Mouse (Mus musculus): ENCODE data around the gene Crkl.
A peak's percentile ranks its signal among the peaks of the same experiment; 100 is the strongest.
"Not testable (repeated sequence)": the region's sequence is repeated elsewhere in the genome, so short reads cannot be mapped to it uniquely, and the experiment has no call there.

Crkl gene

DNA sequence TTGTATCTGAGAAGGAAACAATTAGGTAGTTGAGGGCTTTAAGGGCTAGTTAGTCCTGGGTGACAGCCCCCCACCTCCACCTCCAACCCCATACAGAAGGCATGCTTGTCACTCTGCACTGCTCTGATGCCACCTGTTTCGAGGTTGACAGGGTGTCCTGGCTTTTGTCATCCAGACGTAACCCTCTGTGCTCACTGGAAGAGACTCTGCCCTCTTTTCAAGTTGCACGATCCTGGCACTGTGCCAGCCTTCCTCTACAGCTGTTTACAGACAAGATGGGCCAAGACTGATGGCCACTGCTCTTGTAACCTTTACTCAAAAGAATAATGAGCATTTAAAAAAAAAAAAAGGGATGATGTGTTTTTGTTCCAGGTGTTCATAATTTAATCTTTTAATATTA, 34.7 kb downstream of the Crkl start:
- no peak for DNase-seq (ENCODE audit: low spot score in 2 of 2)

DNA sequence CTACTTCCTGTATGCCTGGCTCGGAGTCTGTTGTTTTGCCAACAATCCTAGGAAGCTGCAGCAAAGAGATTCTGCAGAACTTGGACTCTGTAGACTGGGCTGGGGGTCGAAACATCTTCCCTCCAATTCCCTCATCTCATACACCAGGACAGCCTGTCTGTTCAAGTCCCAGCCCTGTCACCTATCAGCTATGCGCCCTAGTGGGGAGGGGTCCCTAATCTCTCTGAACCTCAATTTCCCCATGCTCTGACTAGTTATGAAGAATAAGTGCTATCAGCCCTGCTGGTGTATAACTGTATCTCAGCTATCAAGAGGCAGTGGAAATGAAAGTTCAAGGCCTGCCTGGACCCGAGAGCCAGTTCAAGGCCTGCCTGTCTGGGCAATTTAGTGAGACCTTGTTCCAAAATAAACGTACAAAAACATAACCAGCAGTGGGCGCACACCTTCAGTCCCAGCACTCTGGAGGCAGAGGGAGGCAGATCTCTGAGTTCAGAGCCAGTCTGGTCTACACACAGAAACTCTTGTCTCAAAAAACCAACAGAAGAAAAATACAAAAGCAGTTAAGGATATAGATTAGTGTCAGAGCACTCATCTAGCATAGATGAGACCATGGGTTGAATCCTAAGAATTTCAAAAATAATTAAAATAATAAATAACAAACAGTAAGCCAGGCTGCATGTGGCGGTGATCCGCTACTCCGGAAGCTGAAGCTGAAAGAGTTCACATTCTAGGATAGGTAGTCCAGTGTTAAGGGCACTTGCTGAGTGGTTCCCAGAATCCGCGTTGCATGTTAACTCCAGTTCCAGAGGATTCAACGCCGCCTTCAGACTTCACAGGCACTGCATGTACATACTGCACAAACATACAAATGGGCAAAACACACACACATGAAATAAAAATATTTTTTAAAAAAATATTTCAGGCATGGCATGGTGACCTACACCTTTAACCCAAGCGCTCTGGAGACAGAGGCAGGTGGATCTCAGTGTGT, 37.0 kb downstream of the Crkl start:
- no peak for DNase-seq (ENCODE audit: low spot score in 2 of 2)

DNA sequence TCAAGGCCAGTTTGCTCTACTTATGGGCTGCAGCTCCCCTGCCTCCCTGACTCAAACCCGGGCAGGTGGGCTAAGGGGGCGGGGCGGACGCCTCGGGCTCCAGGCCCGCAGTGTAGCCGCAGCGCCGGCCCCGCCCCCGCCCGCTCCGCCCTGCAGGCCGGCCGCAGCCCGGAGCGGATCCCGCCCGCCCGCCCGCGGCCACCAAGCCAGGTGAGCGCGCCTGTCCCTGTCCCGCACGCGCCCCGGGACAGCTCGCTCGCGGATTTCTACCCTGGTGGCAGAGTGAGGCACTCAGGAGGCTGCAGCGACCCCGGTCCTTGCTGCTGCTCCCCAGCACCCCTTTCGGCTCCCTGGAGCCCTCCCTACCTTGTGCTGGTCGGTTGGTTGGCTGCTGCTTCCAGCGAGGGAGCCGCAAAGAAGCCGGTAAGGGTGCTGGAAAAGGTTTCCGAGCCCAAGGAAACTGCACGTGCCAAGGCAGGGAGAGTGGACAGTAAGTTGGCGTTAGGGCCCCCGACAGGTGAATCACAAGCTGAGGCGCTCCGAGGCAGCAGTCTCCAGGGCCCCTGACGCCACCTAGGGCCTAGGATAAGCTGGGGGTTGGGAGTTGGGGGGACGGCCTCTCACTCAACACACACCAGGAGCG, 37.8 kb downstream of the Crkl start, which contains the start of gene Aifm3:
Gene Aifm3 (plus strand): TSS at position 143 of the 643 bp plus-strand sequence.
- DNase-seq (ENCODE audit: low spot score in 2 of 2) = no peak

DNA sequence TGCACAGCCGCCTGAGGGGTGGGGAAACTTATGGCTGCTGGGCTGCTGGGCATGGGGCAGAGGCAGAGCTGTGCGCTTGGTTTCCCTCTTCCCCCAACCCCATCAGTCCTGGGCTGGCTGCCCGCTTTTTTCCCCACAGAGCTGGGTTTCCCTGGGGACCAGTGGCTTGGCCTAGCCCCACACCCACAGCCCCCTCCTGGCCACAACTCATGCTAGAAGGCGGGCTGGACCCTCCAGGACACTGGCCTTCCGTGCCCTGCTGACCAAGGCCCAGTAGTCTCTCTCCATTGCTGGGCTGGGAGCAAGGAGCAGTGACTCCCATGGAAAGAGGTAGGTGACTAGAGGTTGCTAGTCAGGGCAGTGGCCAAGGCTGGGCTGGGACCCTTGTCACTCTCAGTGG, 39.4 kb downstream of the Crkl start:
- DNase-seq (ENCODE audit: low spot score in 2 of 2) = no peak

DNA sequence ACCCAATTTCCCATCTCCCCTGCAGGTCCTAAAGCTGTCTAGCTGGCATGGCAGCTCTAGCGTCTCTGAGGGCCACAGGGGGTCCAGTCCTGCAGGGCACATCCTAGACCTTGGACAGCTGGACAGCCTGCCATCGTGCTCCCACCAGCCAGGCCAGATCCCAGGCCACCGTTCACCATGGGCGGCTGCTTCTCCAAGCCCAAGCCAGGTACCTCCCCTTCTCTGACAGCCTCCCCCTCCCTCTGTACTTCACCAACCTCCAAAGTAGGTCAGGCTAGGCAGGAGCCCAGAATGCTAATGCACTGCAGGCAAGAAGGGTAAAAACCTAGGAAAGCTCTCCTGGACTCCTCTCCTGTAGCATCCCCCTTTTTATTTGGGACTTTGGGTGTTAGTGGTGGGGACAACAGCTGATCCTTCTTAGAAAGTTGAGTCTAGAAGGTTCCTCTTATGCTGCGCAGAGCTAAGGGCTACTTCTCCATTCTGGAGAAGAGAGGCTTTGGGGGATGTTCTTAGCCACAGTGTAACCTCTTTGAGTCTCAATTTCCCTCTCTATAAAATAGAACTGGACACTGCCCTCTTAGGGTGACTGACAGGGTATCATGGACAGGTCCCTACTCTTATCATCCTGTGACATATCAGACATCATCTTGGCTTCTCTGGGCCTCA, 40.2 kb downstream of the Crkl start:
- DNase-seq (ENCODE audit: low spot score in 2 of 2) = no peak

DNA sequence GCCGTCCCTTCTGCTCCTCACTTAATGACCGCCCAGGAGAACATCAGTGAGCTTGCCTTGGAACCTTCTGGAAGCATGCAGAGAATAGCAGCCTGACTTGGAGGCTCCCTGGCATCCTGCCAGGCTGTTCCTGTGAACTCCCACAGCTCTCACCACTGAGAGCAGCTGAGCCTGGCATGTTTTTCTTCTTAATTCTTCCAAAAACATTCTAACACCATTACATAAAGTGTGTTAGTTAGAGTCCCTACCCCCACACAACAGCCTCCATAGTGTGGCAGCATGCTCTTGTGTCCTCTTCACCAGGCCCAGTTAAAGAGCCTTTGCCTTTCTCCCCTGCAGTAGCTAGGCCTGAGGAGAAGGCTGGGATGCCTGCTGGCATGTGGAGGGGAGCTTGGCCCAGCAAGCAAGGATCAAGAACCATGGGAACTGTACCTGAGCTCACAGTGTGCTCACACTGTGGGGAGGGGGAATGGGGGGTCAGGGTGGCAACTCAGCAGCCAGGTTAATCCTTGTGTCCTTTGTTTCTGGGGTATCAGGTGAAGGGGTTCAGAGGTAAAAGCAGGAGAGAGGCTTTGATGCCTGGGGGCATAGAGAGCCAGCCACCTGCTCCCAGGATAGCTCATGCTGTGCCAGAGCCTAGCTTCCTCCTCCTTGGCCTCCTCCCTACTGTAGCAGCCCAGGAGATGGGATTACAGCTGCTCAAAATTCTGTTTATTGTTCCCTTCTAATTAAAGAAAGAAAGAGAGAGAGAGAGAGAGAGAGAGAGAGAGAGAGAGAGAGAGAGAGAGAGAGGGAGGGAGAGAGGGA, 44.9 kb downstream of the Crkl start:
- no peak for DNase-seq (ENCODE audit: low spot score in 2 of 2)

DNA sequence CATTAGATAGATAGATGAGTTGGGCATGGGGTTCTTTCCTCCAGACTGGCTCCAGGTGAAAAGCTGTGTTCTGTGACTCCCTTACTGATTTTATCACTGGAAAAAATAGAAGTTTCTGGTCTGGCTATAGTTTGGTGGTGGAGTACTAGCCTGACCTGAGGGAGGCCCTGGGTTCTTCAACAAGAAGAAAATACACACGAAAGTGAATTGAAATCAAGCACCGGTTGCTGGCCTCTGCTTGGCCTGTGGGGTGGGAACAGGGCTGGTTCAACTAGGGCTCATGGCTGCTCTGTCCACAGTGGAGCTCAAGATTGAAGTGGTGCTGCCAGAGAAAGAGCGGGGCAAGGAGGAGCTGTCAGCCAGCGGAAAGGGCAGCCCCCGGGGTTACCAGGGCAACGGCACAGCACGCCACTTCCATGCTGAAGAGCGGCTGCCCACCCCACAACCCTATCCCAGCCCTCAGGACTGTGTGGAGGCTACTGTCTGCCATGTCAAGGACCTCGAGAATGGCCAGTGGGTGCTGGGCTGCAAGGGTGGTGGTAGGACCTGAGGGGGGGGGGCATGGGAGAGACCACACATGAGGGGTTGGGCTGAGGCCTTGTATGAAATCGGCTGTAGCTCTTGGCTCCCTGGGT, 47.6 kb downstream of the Crkl start:
- DNase-seq (ENCODE audit: low spot score in 2 of 2) = no peak

DNA sequence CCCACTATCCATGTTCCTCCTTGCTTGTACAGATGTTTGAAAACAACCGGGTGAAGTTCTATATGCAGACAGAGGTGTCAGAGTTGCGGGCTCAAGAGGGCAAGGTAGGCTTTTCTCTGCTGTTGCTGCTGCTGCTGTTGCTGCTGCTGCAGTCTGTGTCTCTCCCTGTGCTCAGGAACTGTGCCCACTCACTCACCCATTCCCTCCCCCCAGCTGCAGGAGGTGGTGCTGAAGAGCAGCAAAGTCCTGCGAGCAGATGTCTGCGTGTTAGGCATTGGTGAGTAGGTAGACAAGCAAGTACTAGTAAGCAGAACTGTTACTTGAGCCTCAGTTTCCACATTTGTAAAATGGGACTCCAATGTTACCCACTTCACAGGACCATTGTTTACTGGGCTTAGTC, 50.9 kb downstream of the Crkl start:
- DNase-seq (ENCODE audit: low spot score in 2 of 2) = no peak

DNA sequence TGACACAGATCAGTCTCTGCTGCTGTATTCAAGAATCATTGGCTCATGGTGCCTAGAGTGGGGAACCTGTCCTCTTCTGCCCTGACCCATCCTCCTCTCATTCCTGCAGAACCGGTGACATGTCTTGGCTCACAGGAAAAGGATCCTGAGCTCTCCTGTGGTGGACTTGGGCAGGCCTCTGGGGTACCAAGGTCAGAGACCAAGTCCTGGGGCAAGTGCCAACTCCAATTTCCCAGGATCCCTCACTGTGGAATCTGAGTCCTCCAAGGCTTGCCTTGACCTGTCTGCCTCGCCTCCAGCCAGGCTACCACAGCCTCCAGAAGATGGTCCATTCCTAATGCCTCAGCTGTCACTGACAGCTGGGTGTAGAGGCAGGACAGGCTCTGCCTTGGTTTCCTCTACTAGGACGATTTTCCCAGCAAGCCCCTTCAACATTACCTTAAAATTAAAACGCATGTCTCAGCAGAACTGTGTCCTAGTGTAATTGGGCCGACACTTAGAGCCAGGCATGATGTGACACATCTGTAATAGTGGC, 55.3 kb downstream of the Crkl start:
- no peak for DNase-seq (ENCODE audit: low spot score in 2 of 2)

DNA sequence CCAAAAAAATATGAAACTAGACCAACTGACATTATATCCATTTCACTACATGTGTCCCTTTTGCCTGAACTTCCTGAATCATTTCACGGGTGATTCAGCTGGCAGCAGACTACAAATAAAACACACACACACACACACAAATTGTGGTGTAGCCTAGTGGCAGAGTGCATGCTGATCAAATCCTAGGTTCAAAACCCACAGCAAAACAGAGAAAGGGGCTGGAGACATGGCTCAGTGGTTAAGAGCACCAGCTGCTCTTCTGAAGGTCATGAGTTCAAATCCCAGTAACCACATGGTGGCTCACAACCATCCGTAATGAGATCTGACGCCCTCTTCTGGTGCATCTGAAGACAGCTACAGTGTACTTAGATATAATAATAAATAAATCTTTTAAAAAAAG, 56.2 kb downstream of the Crkl start:
- not testable (repeated sequence) for DNase-seq (ENCODE audit: low spot score in 2 of 2)

DNA sequence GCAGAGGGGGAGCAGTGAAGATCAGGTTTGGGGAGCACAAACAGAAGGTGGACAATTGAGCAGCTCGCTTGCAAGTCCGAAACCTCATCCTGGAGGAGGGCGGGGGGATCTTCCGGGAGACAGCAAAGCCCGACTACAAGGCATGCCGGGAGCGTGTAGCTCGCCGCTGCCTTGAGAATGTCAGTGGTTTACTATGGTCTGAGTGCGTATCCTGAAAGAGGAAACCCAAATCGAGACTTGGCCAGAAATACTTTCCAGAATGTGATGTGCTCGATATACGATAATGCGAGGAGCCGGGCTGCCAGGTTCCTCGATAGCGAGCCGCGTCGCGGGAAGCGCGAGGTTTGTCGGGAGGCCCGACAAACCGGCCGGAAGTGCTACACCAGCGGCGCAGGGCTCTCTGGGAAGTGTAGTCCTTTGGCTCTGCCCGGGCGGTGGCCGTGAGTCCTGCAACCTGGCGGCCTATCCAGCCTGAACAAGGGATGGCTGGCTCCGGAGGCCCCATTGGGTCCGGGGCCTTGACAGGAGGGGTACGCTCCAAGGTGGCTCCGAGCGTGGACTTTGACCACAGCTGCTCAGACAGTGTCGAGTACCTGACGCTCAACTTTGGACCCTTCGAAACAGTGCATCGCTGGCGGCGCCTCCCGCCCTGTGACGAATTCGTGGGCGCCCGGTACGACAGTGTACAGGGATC, 56.9 kb downstream of the Crkl start, which contains the start of gene Lztr1:
Gene Lztr1 (plus strand): TSS at position 143 of the 694 bp plus-strand sequence.
- DNase-seq (ENCODE audit: low spot score in 2 of 2) = peak; percentile 75 to 85

DNA sequence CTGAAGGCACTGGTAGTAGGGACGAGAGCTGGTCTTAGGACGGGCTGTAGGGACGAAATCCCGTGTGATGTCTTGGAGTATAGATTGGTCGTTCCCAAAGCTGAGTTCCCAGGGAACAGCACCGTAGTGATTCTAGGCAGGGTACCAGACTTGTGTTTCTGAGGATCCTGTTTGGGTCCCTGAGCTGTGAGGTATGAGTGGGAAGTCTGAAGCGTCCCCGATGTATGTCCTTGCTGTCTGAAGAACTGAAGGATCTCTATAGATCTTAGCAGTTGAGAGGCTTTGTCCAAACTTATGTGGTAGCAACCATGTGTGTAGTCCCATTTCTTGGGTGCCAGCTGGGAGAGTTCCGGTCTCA, 57.4 kb downstream of the Crkl start:
- DNase-seq (ENCODE audit: low spot score in 2 of 2) = no peak

DNA sequence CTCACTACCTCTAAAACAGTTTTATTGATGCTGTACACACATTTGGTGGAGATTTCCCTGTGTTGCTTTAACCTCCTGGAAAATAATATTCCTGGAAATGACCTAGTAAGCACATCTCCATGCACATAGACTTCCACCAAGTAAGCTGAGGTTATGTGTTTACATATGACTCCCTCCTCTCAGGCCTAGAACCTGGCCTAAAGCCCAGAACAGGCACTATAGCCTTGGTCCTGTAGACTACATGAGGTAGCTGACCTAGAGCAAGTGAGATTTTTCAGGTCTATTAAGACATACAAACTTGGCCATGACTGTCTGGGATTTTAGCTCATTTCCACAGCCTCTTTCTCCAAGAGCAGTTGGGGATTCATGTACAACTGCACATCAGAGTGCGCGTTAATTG, 58.4 kb downstream of the Crkl start:
- DNase-seq (ENCODE audit: low spot score in 2 of 2) = no peak

DNA sequence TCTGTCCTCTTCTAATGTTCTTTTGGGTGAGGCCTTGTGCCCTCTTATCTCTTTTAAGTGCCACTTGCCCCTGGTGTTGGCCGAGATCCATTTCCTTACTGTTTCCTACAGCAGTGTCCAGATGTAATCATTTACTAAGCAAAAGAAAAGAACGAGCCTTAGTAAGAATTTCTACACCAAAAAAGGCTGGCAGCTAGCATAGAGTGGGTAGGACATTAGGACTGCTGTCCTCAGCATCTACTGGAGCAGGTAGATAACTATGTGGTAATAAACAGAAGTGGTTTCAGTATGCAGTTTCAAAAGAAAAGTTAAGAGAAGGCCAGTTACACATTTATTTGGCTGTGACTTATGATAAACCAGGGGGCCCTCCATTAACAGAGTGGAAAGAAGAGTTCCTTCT, 58.9 kb downstream of the Crkl start:
- DNase-seq (ENCODE audit: low spot score in 2 of 2) = no peak

DNA sequence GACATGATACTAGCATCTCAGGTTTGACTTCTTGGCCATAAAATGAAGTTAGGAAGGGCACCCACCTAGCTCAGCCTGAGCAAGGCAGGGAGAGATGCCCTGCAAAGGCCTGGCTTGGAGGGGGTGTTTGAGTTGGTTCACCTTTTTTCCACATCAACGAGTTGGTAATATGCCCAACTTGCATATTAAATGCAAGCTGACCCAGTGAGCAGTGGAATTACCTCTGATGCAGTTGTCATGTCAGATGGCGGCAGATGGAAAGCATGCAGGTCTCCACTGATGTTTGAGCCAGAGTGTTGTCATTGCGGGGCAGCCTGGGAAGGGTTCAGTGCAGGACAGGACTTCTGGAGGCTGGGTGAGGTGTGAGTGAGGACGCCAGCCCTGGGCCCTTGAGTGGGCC, 59.6 kb downstream of the Crkl start:
- no peak for DNase-seq (ENCODE audit: low spot score in 2 of 2)

DNA sequence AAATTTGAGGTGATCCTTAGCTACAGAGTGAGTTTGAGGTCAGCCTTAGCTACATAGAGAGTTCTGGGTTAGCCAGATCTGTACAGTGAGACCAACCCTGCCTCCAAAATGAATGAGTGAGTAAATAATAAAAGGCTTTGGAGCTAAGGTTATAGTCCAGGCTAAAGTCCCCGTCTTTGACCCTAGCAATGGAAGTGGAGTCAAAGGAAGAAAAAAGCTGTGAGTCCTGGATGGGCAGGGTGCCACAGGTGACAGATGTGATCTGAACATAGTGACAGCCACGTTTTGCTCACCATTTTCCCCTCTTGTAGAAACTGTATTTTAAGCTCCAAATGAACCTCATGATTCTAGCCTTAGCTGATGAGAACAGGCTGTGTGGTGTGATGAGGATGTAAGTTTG, 67.1 kb downstream of the Crkl start:
- DNase-seq (ENCODE audit: low spot score in 2 of 2) = no peak

DNA sequence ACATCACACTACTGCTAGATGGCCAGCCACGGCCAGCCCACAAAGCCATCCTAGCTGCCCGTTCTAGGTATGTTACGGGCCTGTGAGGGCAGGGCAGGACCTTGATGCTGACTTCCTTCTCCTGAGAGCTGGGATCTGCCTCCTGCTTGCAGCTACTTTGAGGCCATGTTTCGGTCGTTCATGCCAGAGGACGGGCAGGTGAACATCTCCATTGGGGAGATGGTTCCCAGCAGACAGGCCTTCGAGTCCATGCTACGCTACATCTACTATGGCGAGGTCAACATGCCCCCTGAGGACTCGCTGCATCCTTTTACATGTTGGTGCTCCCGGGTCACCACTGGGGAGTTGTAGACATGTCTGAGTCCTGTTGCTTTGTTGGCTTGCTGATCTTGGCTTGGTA, 72.4 kb downstream of the Crkl start:
- no peak for DNase-seq (ENCODE audit: low spot score in 2 of 2)

DNA sequence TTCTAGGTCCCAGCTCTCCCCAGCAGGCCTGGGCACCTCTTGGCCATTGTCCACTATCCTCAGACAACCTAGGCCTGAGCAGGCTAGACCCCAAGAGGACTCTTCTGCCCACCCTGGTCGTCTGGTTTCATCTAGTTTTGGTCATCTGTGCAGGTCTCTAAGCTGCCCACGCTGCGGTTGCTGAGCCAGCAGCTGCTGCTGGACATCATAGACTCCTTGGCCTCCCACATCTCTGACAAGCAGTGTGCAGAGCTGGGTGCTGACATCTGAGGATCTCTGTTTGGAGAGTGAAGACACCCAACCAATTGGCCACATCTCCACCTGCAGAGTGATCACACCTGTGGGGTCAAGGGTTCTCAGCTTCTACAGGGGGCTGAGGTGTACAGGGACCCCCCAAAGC, 73.7 kb downstream of the Crkl start:
- DNase-seq (ENCODE audit: low spot score in 2 of 2) = no peak

DNA sequence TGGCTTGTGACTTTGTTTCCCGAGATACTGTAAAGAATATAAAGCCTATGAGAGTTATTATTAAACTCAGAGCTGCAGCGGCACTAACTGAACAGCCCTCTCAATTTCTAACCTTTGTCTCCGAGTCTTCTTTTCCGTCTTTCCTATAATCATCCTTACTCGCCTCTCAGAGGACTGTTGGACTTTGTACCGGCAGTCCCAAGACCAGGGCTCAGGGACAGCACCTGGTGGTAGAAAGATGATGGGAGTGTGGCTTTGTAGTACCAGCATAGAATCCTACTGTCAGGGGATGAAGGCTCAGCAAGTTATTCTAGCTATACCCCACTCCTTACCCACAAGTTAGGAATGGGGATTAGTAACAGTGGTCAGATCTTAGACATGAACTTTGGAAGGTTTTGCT, 74.4 kb downstream of the Crkl start:
- no peak for DNase-seq (ENCODE audit: low spot score in 2 of 2)

DNA sequence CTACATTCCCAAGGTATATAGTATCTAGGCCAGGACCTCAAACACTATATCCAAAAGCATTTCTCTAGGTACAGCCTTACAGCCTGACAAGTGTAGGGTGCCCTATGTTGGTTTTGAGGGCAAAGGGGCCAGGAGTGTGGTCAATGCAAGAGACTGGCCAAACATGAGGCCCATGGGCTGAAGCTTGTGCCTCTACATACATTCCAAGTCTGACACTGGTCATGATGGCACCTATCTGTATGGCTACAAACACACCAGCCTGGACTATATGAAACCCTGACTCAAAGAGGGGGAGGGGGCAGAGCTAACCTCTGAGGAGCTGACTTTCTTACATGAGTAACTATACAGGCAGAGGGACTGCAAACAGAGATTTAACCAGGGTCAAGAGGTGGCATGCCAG, 75.8 kb downstream of the Crkl start:
- DNase-seq (ENCODE audit: low spot score in 2 of 2) = no peak
